Mouse (Mus musculus) granulocyte monocyte progenitor cell, adult 5-6 weeks (primary cell): ENCODE results near the gene Sdk2. TPM values are rescaled to one million over a fixed set of nuclear protein-coding genes. Genes with fewer than 3 reads are reported as not detected.

Source experiments
- ATAC-seq: replicated peaks from 2 replicates; pipeline ENCODE4 v1.8.0; 2016; ENCODE audit warnings: mild to moderate bottlenecking, moderate TSS enrichment, inconsistent platforms; ENCODE audit not compliant: poor library complexity, severe bottlenecking
- total RNA-seq, 2 experiments: library from RNA; stranded (forward) in 1 of 2; stranded (reverse) in 1 of 2; fragments of 200-712, 200-1000 nt in 1 of 2; fragments of >200 nt in 1 of 2; fragmentation: Nextera tagmentation in 1 of 2; gene quantifications; 2 replicates each; pipeline ENCODE4 v1.2.3; 2014 to 2017

Gene Sdk2
- total RNA-seq, 2 experiments from 2014 or later: not detected

DNA sequence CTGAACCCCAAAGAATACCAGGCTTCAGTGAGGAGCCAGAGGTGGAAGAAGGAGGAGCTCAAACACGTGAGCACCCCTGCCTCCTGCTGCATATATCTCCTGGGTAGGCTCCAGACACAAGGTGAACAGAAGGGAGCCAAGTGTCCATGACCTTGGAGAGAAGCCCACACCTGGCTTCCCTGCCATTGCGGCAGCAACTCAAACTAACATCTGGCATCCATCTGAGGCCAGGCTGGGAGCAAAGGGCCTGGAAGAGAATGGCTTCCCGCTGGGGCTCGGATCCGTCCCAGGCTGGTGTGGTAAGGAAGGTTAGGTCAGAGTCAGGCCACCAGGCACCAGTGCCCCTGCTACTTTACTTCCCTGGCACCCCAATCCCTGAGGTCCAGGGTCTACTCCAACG, 338.9 kb downstream of the Sdk2 start:
- ATAC-seq: no peak

DNA sequence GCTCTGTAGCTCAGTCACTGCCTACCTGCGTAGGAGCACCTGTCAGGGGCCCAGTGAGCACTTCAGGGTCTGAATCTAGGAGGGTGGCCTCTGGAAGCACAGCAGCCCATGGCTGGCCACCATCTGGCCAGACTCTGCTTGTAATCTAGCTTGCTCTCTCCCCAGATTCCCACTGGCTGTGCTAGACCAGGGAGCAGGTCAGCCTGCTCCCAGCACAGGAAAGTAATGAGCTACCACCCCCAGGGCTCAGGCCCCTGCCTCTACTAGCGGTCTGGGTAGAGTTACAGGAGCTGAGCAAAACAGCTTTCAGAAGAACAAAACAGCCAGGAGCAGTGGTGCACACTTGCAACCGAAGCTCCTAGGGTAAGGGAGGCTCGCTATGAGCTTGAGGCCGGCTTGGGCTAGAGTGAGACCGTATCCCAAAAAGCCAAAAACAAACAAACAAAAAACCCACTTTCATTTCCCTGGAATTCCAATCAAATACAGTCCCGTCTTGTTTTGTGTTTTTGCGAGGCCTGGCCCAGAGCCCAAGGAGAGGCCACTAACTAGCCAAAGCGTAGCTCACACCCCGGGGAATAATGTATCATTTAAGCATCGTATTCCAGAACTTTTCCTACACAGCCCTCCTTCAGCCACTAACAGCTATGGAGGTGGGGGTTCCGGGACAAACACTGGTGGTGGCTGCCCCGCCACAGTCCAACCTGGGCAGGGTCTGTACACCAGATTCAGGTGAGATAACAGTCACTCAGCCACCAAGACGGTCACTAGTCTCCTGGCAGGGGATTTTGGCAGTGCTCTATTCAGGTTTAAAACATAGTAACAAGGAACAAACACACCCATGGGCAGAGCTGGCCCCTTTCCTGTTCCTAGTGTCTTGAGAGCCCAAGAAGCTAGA, 339.6 kb downstream of the Sdk2 start:
- ATAC-seq: no peak
